Mouse (Mus musculus) cortical plate, adult 2 months (tissue): ENCODE measurements around the gene Cyp2j7.

Source experiments
- CTCF ChIP-seq: fragments of 200-500 bp; IDR thresholded peaks from 2 replicates; pipeline ENCODE4 v1.5.1; 2011; ENCODE audit warnings: mild to moderate bottlenecking, control low read depth, low read length; ENCODE audit not compliant: insufficient read depth; ENCODE audit errors: extremely low read depth
- POLR2A ChIP-seq: fragments of 200-500 bp; IDR thresholded peaks from 2 replicates; pipeline ENCODE4 v1.6.1; 2011; ENCODE audit warnings: mild to moderate bottlenecking, low read length, control low read depth; ENCODE audit not compliant: insufficient read depth; ENCODE audit errors: extremely low read depth

DNA sequence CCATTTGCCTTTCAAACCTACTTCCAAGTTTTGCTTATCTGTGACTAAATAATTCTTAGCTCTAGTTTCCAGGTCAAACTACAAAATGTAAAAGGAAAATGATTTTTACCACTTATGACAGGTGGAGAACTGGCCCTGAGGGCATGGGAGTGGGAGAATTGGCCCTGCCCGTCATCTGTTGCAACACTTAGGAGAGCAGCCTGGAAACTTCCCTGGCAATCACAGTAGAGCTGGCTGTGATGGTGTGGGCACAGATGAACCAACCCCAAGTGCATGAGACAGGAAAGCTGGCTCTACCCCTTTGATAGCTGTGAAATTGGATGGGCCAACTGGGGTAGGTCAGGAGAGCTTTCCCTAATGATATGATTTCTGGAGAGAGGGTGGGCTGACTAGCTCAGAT, 73.6 kb downstream of the Cyp2j7 start:
- no peak for TF ChIP-seq POLR2A
- no peak for TF ChIP-seq CTCF
